Mouse (Mus musculus): ENCODE data around the gene Phb2.
"Not testable (repeated sequence)": the region's sequence is repeated elsewhere in the genome, so short reads cannot be mapped to it uniquely, and the experiment has no call there.

Gene Phb2

DNA sequence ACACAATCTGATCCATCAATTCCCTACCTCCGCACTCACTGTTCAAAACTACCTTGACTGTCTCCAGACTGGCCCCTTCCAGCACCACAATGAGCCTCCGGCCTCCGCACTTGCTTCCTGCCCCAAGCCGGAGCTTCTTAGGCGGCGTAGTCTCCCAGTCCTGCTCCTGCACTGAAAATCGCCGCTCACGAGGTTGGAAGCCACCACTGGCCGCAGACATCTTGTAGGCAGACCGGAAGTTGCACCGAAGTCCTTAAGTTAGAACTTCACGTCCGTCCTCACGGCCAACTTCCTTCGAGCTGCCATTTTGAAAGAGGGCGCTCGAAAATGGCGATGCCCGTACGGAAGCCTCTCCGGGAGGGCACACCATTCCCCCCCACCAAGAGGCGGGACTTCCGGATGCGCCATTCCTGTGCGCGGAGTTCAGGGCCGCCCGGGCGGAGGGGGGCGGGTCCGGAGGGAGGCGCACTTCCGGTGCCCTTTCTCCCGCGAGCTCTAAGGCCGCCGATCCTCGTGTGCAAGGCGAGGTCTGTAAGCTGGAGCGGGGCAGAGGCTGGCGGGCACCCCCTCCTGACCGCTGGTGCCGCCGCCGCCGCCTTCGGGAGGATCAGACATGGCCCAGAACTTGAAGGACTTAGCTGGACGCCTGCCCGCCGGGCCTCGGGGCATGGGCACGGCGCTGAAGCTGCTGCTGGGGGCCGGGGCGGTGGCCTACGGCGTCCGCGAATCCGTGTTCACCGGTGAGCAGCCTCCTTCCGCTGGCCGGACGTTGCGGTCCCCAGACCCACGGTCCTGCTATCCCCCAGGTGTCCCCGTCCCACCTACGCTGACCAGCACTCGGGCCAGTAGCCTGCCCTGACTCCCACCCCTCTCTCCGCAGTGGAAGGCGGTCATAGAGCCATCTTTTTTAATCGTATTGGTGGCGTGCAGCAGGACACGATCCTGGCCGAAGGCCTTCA, at the start of gene Phb2, which contains the start of gene Emg1:
Phb2 (plus strand) TSS at position 513 of the 959 bp plus-strand sequence.
Emg1 (minus strand) TSS at position 355 of the 959 bp plus-strand sequence.
- DNase-seq (ENCODE audit: low spot score in 2 of 2): peak; percentile 97 to 98

DNA sequence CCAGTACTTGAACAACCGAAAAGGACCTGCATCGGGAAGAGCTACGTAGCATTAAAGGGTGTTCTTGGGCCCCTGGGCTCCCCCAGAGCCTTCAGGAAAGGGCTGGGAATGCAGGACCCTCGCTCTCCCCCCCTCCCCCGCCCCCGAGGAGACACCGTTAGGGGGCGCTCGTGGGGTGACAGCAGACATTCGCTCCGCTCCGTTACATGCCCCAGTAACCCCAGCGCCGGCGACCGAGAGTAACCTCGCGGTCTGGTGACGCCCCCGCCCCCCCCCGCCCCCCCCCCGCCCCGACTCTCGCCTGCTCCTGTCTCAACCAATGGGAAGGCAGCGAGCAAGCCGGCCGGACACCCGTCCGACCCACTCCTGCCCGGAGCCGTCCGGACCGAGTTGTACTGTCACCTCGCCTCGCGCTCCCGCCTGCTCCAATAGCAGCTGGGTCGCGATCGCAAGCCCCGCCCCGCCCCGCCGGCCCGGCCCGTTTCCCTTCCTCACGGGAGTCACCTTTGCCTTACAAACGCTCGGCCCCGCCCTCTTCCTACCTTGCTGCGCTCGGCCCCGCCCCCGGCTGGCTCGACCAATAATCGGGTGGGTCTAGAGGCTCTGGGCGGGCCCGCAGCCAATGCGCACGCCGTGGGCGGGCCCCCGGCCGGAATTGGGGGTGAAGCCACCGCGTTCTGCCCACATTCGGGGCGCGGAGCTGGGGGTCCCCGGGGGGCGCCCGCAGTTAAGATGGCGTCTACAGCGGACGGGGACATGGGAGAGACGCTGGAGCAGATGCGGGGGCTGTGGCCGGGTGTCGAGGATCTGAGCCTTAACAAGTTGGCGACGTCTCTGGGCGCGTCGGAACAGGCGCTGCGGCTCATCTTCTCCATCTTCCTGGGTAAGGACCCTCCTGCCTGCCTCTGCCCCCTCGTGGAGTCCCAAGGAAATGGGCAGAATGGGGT, 49.4 kb upstream of the Phb2 start, which contains the start of gene Lpcat3:
Lpcat3 (plus strand) TSS at position 551 of the 947 bp plus-strand sequence.
- peak; percentile 97 to 98 for DNase-seq (ENCODE audit: low spot score in 2 of 2)

DNA sequence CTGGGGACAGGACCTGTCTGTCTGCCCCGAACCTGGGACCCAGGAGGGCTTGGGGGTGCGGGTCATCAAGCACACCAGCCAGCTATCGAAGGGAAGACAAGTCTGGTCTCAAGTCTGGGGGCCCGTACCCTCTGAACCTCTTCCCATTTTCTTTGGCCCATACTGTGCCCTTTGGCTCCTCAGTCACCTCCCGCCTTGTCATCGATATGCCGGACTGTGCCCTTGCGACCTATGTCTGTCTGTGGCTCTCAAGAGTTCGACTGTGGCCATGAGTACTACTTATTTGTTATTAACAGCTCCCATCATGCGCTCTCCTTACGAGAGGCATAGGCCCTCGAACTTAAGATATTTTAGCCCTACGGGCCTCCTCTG, 48.7 kb upstream of the Phb2 start:
- no peak for DNase-seq (ENCODE audit: low spot score in 2 of 2)

DNA sequence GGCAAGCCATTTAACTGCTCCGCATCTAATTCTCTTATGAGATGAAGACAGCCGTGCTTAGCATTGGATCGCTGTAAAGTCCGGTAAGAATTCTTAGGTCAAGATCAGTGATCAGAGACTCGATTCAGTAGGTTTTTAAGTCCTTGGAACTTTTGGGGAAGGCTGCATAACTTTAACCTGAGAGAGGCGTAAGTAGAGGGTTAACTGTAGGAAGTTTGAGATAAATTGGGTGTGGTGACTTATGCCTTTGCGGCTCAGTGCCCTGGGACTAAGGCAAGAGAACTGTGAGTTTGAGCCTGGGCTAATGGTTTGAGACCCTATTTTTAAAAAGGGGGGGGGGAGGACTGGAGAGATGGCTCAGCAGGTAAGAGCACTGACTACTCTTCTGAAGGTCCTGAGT, 47.9 kb upstream of the Phb2 start:
- no peak for DNase-seq (ENCODE audit: low spot score in 2 of 2)

DNA sequence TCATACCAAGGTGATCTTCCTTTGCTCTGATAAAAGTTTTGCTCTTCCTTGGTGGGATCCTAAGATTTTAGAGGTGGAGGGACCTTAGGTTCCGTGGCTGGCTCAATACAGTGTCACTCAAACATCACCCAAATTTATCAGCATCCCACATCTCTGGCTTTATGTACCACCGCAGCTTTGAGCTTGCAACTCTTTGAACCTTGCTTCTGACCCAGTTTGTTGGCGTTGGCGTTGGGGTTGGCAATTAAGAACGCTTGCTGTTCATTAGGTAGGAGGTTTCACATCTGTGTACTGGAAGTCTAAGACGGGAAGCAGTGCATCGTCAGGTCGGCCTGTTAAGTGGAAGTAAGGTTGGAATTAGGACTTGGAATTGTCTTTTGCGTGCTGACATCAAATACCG, 47.1 kb upstream of the Phb2 start:
- DNase-seq (ENCODE audit: low spot score in 2 of 2): no peak

DNA sequence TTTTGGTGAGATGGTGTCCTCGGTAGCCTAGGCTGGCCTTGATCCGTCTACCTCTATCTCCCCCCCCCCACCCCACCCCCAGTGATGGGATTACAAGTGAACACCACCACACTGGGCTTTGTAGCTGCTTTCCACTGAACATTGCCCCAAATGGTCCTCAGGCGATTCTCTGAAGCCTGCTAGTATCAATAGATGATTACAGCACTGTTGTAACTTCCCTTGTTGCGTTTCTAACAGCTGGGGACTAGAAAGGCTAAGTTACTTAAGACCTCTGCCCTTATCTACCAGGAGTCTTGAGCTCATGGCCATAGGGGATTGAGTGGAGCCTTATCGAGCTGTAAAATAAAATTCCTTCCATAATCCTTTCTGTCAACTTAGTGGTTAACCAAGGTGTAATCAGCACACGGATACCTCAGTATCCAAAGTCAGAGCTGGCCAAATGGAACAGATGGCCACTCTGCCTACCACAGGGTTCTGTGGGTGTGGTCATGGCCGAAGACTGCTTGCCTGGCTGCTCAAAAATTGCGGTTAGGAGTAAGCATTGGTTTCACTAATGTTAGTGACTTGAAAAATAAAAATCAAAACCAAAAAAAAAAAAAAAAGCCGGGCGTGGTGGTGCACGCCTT, 42.8 kb upstream of the Phb2 start:
- no peak for DNase-seq (ENCODE audit: low spot score in 2 of 2)

DNA sequence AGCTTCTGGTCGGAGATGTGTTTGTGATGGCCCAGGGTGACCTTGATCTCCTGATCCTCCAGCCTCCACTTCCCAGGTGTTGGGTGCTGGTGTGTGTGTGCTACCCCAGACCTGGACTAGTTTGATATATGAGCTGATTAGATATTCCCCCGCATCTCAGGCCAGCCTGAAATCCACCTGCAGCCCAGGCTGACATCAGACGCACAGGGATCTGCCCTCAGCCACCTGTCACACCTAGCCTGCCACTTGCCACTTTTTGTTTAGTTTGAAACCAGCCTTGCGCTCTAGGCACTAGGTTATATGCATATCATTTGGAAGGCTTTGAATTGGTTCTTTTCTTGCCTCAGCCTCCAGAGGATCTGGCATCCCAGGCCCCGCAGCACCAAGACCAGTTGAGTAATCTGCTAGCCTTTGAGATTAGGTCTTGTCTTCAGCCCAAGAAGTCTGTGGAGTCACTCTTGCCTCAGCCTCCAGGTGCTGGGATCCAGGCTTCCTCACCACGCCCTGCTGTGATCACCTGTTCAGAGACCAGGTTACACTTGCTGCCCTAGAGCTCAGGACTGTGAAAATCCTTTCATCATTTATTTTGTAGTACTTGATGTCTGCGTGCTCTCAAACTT, 41.7 kb upstream of the Phb2 start:
- no peak for DNase-seq (ENCODE audit: low spot score in 2 of 2)

DNA sequence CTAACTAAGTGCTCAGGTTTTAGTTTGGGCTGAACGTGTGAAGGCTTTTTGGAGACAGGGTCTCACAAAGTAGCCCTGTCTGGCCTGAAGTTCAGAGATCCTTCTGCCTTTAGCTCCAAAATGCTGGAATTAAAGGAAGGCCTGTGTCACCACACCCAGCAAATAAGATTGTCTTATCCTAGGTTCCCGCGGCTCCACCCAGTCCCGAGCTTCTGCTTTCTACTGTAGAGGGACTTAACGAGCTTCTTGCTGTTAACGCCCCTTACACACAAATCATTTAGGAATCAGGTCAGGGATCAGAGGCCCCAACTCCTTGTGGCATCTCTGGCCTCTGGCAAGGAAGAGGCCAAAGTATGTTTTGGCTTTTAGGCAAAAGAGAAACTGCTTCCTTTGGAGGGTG, 40.0 kb upstream of the Phb2 start:
- no peak for DNase-seq (ENCODE audit: low spot score in 2 of 2)

DNA sequence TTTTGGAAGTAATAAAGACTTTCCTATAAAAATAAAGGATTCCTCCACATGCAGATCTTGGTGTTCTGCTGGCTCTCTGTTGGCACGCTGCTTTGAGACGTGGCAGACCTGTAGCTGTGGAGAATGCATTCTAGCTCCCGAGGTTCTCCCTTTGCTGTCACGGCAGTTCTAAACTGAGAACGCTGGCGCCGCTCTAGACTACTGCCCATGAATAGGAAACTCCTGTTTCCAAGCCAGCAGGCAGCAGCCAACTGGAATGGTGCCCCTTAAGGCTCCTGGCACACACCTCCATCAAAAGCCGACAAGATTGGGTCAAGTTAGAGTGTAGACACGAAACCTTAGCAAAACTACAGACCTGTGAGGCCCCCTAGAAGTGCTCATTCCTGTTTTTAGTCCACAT, 38.5 kb upstream of the Phb2 start:
- DNase-seq (ENCODE audit: low spot score in 2 of 2): peak; percentile 31 to 61

DNA sequence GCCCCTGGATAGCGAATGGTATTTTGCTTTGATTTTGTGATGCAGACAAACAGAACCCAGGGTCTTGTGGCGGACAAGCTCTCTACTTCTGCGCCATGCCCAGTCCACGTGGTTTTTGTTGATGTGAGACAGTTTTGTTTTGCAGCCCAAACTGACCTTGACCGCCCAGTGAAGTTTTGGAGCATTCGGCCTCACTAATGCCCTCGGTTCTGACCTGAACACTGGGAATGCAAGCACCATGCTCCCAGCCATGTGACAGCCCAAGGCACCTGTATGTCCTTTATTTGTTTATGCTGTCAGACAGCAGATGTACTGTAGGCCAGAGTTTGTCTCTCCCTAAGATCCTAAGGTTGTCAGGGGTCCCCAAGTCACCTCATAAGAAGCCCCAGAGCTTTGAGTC, 37.5 kb upstream of the Phb2 start:
- DNase-seq (ENCODE audit: low spot score in 2 of 2): no peak

DNA sequence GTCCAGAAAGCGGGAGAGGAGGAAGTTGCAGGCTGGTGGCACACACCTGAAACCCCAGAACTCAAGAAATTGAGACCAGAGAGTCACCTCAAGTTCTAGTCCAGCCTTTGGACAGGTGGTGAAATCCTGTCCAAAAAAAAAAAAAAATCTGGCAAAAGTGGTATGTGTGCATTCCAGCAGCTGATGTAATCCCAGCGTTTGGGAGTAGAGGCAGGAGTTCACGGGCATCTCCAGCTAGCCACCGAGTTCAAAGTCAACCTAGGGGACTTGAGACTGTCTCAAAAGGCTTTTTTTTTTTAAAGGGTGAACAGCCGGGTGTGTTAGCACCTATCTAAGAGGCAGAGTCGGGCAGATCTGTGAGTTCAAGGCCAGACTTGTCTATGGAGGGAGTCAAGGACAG, 36.0 kb upstream of the Phb2 start:
- DNase-seq (ENCODE audit: low spot score in 2 of 2): no peak

DNA sequence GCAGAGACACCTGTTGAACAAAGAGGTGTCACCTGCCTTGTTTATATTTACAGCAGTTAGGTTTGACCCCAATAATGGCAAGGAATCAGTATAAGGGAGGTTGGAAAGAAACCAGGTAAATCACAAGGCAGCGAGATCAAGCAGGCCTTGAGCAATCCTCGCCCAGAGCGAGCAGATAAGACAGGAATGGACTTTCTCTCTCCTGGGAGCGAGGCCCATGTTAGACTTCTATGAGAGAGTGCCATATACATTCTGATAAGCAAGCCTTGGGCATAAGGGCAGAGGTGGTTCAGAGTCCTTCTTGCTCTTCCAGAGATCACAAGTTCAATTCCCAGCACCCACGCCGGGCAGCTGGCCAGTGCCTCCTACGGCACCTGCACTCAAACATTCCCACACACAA, 33.4 kb upstream of the Phb2 start:
- DNase-seq (ENCODE audit: low spot score in 2 of 2): no peak

DNA sequence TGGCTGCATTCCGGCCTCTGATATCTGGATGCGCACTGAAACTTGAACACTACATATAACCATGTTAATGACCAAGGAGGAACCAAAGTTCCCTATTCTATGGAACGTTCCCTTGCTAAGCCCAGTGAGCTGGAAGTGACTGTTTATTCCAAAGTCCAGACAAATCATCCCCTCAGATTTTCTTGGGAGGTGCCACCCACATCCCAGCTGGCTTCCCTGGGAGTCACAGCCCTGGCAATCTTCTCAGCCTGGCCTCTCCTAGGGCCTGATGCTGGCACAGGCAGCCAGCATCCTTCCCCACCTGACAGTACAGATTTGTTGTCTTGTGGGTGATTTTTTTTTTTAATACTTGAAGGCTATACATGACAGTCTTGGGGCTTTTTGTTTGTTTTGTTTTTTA, 32.6 kb upstream of the Phb2 start:
- no peak for DNase-seq (ENCODE audit: low spot score in 2 of 2)

DNA sequence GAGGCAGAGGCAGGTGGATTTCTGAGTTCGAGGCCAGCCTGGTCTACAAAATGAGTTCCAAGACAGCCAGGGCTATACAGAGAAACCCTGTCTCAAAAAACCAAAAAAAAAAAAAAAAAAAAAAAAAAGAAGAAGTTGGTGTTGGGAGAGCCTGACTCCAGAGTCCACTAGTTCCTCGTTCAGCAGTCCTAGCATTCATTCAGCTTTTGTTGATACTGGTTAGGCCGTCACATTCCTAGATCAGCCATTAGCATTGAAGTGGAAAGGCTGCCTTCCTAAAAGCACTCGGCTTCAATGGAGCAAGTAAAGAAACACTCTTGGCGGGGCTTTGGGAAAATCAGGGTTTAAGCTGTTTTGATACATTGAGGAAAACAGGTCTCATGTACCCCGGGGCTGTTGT, 29.8 kb upstream of the Phb2 start:
- DNase-seq (ENCODE audit: low spot score in 2 of 2): not testable (repeated sequence)

DNA sequence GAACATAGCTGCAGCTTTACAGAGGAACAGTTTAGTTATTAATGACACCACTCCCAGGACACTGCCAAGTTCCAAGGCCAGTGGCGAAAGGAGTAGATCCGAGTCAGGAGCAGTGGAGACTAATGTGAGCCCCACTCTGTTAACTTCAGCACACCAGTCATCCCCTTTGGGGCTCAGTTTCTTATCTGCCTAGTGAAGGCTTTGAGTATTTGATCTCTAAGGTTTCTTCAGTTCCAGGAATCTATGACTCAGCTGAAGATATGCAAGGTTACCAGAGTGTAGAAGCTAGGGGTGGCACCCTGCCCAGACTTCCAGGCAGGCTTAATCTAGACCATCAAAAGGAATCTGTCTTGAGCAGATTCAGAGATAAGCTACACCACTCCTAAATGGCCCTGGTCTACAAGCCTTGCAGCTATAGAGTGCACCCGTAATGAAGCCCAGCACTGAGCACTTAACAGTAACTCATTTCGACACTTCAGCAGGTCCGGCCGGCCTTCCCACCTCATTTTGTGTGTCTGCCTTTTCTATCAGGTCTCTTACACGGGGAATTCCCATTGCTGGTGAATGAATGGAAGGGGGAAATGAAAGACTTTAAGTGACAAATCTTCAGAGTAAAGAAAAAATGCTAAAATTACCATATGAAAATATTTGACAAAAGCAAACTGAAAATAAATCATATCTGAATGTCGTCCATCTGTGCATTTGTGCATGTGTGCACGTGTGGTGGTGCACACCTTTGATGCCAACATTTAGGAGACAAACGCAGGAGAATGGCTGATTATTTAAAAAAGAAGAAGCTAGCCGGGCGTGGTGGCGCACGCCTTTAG, 28.3 kb upstream of the Phb2 start:
- DNase-seq (ENCODE audit: low spot score in 2 of 2): no peak

DNA sequence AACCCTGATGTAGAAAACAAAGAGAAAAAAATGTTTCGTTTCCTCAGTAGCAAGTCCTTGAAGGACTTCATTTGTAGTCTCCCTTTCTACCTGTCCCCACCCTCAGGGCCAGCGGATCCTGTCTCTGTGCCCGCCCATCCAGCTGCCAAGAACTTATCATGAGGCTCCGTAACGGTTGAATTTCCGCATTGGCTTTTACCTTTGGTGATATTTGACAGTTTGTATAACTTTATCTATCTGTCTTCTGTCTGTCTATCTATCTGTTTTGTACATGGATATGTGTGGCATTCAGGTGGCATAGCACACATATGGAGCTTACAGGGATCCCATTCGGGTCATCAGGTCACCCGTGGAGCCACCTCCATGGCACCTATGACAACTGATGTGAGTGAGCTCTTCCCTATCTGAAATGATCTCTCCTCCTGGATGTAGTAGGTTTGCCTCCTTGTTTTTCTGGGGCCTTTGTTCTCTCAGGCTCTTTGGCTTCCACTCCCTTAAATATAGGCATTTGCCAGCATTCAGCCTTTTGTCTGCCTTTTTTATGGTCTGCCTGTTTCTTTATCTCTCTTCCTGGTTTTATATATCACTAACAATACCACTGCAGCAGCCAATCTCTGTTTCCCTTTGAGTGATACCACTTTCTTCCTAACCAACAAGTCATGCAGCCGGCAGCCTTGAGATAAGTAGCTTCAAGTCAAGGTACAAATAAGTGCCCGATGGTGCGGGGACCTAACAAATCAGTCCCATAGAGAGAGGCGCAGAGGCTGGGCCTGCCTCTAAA, 26.3 kb upstream of the Phb2 start:
- no peak for DNase-seq (ENCODE audit: low spot score in 2 of 2)

DNA sequence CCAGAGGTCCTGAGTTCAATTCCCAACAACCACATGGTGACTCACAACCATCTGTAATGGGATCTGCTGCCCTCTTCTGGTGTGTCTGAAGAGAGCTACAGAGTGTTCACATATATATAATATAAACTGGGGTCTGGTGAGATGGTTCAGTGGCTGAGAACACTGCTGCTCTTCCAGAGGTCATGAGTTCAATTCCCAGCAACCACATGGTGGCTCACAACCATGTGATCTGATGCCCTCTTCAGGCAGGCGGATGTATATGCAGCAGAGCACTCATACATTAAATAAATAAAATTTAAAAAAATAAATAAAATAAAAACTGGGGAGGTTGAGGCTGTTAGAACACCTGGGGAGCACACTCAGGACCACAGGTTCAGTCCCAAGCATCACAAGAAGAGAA, 25.5 kb upstream of the Phb2 start:
- not testable (repeated sequence) for DNase-seq (ENCODE audit: low spot score in 2 of 2)

DNA sequence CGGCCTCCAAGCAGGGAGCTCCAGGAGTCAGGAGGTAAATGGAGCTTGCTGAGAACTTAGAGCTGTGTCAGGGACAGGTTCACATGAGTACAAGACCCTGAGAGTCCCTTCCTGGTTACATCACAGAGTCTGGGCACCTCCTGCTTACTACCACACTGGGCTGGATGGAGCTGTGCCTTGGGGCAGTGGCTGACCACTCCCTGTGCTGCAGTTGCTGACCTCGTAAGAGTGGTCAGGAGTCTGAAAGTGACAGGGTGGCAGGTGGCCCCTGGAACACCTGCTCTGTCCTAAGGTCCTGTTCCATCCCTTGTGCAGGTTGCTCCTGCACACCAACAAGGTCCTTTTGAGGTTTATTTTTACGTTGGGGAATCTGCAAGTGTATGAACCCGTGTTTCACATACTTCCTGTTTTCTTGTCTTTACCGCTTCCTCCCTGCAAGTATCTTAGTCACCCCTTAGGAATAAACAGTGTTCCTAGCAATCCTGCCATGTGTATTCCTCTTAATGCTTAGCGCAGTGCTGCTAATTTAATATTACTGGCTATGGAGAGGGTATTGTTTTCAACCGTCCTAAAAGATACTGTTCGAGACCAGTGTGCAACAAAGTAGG, 23.9 kb upstream of the Phb2 start:
- DNase-seq (ENCODE audit: low spot score in 2 of 2): no peak

DNA sequence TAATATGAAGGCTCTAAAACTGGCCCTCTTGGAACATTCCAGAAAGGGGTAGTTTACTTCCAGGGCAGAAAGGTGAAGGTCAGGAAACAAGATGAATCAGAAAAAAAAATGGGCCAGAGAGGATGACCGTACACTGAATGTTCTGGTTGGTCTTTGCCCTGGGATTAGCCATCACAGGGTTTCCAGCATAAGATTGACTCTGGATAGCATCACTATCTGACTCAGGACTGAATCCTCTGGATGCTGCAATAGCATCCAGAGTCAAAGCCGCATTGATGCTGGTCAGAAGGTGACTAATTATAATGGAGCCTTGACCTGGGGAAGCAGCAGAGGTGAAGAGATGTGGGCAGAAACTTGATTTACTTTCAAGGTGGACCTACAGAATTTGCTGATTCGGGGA, 23.1 kb upstream of the Phb2 start:
- no peak for DNase-seq (ENCODE audit: low spot score in 2 of 2)
